Mouse (Mus musculus): ENCODE data around the gene Pfkl. TPM values are rescaled to one million over a fixed set of nuclear protein-coding genes. Genes with fewer than 3 reads are reported as not detected.

Pfkl gene
- 131 TPM for polyA plus RNA-seq (2021)

GRCm38 (mm10) chr10:78009945-78010293 lies at the start of gene Pfkl:
Gene Pfkl (minus strand): TSS chr10:78010083.
- TF ChIP-seq CTCF (IDR thresholded peaks at IDR 0.05), result no peak
- in situ Hi-C loops (cut with MboI; ENCODE audit: low pct_unique_long_range_greater_than_20kb), result no loop called here
- CTCF ChIA-PET, result interaction anchor here (1.1 to 2.3 kb wide), 3 partner anchors 9 to 18 kb away, joined by 4 to 8 read pairs (median 4); no protein-coding TSS in a partner anchor
- POLR2A ChIA-PET, result interaction anchor here (0.6 to 2.9 kb wide), 7 partner anchors 9 to 473 kb away, joined by 3 to 8 read pairs (median 3); no protein-coding TSS in a partner anchor
- ATAC-seq, result peak; percentile 9
- peak; percentile 9 for DNase-seq (ENCODE audit: low read depth, low spot score)
- no peaks in the 10 kb centered on the region for H3K27me3 ChIP-seq

GRCm38 (mm10) chr10:78057056-78057455 lies 47.2 kb upstream of the Pfkl start:
- no peak for DNase-seq (ENCODE audit: low read depth, low spot score)
- no peak for TF ChIP-seq CTCF (IDR thresholded peaks at IDR 0.05)
- ChIA-PET POLR2A (no interaction called here), CTCF (no interaction called here)
- ATAC-seq, result no peak
- in situ Hi-C loops (cut with MboI; ENCODE audit: low pct_unique_long_range_greater_than_20kb), result no loop called here
- H3K27me3 ChIP-seq, result no peaks in the 10 kb centered on the region

DNA sequence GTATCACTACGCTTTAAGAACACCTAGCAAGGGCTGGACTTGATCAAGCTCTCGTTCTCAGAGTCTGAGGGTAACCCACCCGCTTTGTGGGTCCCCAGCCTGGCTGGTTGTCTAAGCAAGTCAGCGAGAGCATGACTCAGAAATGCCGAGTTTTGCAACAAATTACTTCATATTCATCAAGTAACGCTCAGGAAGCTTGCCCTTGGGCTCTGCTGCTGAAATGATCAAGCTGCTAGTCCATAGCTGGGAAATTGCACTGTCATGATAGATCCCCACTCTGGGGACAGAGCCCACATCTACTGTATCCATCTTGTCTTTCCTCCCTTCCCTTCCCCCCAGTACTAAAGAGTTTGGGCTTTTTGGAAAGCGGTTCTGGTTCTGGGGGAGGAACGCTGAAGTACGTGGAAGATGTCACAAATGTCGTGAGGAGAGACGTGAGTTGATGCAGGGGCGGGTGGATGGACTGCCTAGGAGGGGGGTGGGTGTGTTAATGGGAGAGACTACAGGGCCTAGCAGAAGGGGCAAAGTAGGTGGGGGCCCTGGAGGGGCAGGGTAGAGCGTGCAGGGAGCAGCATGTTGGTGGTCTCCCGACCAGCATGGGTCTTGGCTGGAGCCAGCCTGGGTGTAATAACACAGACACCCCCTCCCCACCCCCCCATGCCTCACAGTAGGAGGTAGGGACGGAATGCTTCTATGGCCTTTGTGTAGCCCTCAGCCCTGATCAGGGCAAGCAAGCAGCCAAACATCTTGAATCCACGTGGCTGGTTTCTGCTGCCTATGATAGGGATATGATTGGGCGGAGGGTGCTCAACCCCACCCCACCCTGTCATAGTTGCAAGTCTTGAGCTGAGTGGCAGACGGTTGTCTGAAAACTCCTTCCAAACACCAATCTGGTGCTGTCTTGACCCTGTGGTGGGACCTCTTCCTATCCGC lies 45.0 kb upstream of the Pfkl start:
- POLR2A ChIA-PET, result no interaction called here
- no peak for TF ChIP-seq CTCF (IDR thresholded peaks at IDR 0.05)
- in situ Hi-C loops (cut with MboI; ENCODE audit: low pct_unique_long_range_greater_than_20kb), result no loop called here
- CTCF ChIA-PET, result no interaction called here
- no peaks in the 10 kb centered on the region for H3K27me3 ChIP-seq
- DNase-seq (ENCODE audit: low read depth, low spot score) (no peak), ATAC-seq (no peak)

- in situ Hi-C loops (cut with MboI; ENCODE audit: low pct_unique_long_range_greater_than_20kb), result loop anchor here (25.0 kb wide), 1 partner anchor 338 kb away; no protein-coding TSS in a partner anchor
- H3K27me3 ChIP-seq, result no peaks in the 10 kb centered on the region
- DNase-seq (ENCODE audit: low read depth, low spot score), result no peak
- ChIA-PET CTCF (no interaction called here), POLR2A (no interaction called here)
- no peak for TF ChIP-seq CTCF (IDR thresholded peaks at IDR 0.05)
- no peak for ATAC-seq
These were observed 39.7 kb upstream of the Pfkl start for GRCm38 (mm10) chr10:78049519-78050035.

DNA sequence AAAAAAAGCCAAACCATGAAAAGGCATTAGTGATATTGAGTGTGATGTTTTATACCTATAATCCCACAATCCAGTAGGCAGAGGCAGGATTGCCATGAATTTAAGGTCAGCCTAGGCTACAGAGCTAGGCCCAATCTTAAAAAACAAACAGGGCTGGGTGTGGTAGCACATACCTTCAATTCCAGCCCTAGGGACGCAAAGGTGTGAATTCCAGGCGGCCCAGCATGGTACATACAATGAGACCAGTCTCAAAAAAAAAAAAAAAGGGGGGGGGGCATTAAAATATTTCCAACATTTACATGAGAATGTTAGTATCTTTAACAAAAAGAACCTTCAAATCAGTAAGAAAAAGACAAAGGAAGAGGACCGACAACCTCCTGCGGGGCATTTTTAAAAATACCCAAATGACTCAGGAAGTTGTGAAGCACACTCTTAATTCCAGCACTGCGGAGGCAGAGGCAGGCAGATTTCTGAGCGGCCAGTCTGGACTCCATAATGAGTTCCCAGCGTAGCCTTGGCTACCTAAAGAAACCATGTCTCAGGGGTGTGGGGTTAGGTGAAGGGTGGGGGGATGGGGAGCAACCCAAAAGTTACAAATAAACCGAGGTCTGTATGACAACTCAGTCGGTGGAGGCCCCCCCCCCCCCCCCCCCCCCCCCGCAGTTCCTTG lies 38.3 kb upstream of the Pfkl start:
- ATAC-seq (no peak), DNase-seq (ENCODE audit: low read depth, low spot score) (no peak)
- POLR2A ChIA-PET, result no interaction called here
- no peaks in the 10 kb centered on the region for H3K27me3 ChIP-seq
- no peak for TF ChIP-seq CTCF (IDR thresholded peaks at IDR 0.05)
- CTCF ChIA-PET, result no interaction called here
- in situ Hi-C loops (cut with MboI; ENCODE audit: low pct_unique_long_range_greater_than_20kb), result loop anchor here (25.0 kb wide), 1 partner anchor 339 kb away; no protein-coding TSS in a partner anchor

GRCm38 (mm10) chr10:78046388-78046787 lies 36.5 kb upstream of the Pfkl start:
- no peaks in the 10 kb centered on the region for H3K27me3 ChIP-seq
- POLR2A ChIA-PET, result no interaction called here
- ATAC-seq, result no peak
- TF ChIP-seq CTCF (IDR thresholded peaks at IDR 0.05), result no peak
- DNase-seq (ENCODE audit: low read depth, low spot score), result no peak
- in situ Hi-C loops (cut with MboI; ENCODE audit: low pct_unique_long_range_greater_than_20kb), result loop anchor here (25.0 kb wide), 1 partner anchor 341 kb away; no protein-coding TSS in a partner anchor
- CTCF ChIA-PET, result no interaction called here

DNA sequence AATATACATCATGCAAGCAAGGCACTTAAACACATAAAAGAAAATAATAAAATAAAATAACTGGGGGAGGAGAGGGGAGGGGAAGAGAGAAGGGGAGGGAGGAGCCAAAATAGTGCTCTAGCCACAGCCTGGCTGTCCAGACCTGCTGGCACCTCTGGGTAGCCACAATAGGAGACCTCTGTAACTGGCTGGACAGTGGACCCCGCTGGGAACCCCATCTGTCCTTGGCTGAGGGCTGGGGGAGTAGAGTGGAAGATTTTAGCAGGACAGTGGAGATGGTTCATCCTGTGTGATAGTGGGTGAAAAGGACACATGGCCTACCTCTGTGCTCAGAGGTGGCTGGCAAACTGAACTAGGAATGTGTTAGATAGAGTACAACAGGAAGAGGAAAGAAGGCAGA lies 34.6 kb upstream of the Pfkl start:
- ATAC-seq (no peak), DNase-seq (ENCODE audit: low read depth, low spot score) (no peak)
- TF ChIP-seq CTCF (IDR thresholded peaks at IDR 0.05), result no peak
- in situ Hi-C loops (cut with MboI; ENCODE audit: low pct_unique_long_range_greater_than_20kb), result loop anchor here (25.0 kb wide), 1 partner anchor 343 kb away; no protein-coding TSS in a partner anchor
- H3K27me3 ChIP-seq, result no peaks in the 10 kb centered on the region
- ChIA-PET POLR2A (no interaction called here), CTCF (no interaction called here)

GRCm38 (mm10) chr10:78043406-78043836 lies 33.5 kb upstream of the Pfkl start, which contains the start of gene Aire:
Gene Aire (minus strand): TSS chr10:78043610.
- ChIA-PET CTCF (no interaction called here), POLR2A (no interaction called here)
- DNase-seq (ENCODE audit: low read depth, low spot score) (no peak), ATAC-seq (no peak)
- TF ChIP-seq CTCF (IDR thresholded peaks at IDR 0.05), result no peak
- in situ Hi-C loops (cut with MboI; ENCODE audit: low pct_unique_long_range_greater_than_20kb), result loop anchor here (25.0 kb wide), 1 partner anchor 344 kb away; no protein-coding TSS in a partner anchor
- H3K27me3 ChIP-seq, result no peaks in the 10 kb centered on the region

- no peaks in the 10 kb centered on the region for H3K27me3 ChIP-seq
- POLR2A ChIA-PET, result no interaction called here
- in situ Hi-C loops (cut with MboI; ENCODE audit: low pct_unique_long_range_greater_than_20kb), result loop anchor here (25.0 kb wide), 1 partner anchor 344 kb away; no protein-coding TSS in a partner anchor
- CTCF ChIA-PET, result no interaction called here
- no peak for TF ChIP-seq CTCF (IDR thresholded peaks at IDR 0.05)
- no peak for DNase-seq (ENCODE audit: low read depth, low spot score)
- ATAC-seq, result no peak
These were observed 33.0 kb upstream of the Pfkl start for GRCm38 (mm10) chr10:78042697-78043405.

DNA sequence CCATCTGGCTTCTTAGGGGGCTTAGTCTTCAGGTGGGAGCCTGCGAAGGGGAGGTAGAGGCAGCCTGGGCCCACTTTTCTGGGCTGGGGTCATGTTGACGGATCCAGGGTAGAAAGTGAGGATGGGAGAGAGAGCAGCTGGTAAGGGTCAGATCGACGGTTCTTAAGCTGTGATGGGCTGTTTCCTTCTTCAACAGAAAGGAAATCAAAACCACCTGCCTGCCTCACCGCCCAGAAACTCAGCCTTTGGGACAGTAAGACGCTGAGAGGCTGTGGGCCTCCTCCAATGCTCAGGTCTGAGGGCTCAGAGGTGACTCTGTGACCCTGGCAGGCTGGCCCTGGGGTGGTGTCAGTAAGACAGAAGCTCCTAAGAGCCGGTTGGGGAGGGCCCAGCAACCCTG lies 32.2 kb upstream of the Pfkl start:
- ChIA-PET CTCF (interaction anchor here (1.4 kb wide), 1 partner anchor 19 kb away, joined by 3 read pairs; no protein-coding TSS in a partner anchor), POLR2A (no interaction called here)
- in situ Hi-C loops (cut with MboI; ENCODE audit: low pct_unique_long_range_greater_than_20kb), result loop anchor here (25.0 kb wide), 1 partner anchor 345 kb away; no protein-coding TSS in a partner anchor
- no peaks in the 10 kb centered on the region for H3K27me3 ChIP-seq
- ATAC-seq, result no peak
- no peak for DNase-seq (ENCODE audit: low read depth, low spot score)
- TF ChIP-seq CTCF (IDR thresholded peaks at IDR 0.05), result no peak
